Mouse (Mus musculus): Measurements from ENCODE around the gene Vgll4. TPM values are rescaled to one million over a fixed set of nuclear protein-coding genes. Genes with fewer than 3 reads are reported as not detected.

Gene Vgll4
- 172 TPM for total RNA-seq (2023)

GRCm38 (mm10) chr6:114969213-114970120 is at the start of gene Vgll4:
Vgll4 (minus strand) TSS chr6:114969994.

Other genes starting within 250 kb of the Vgll4 start
- 28.4 TPM for gene Tamm41, start 67.9 kb upstream of the Vgll4 start, total RNA-seq (2023)
- gene Syn2, start 164.9 kb upstream of the Vgll4 start, total RNA-seq (2023), result not detected

All from CD4-positive naive resting alpha-beta T cell, adult 57 days (primary cell).